Mouse (Mus musculus) cortical plate, adult 2 months (tissue): Measurements from ENCODE around the gene Ncapd3. TPM values are rescaled to one million over a fixed set of nuclear protein-coding genes. Genes with fewer than 3 reads are reported as not detected.
A peak's percentile ranks its signal among the peaks of the same experiment; 100 is the strongest.

Experiments used
- H3K27ac ChIP-seq: fragments of 200-500 bp; 2 replicates; pipeline ENCODE4 v1.5.1; 2012; ENCODE audit warnings: low read length, control low read depth, inconsistent platforms; ENCODE audit not compliant: insufficient read depth
- H3K4me1 ChIP-seq: fragments of 200-500 bp; 2 replicates; pipeline ENCODE4 v1.6.1; 2011; ENCODE audit warnings: low read length; ENCODE audit not compliant: control insufficient read depth, insufficient read depth
- H3K4me3 ChIP-seq: fragments of 200-500 bp; 2 replicates; pipeline ENCODE4 v1.5.1; 2011; ENCODE audit warnings: mild to moderate bottlenecking, low read length, control low read depth; ENCODE audit not compliant: insufficient read depth
- CTCF ChIP-seq: fragments of 200-500 bp; IDR thresholded peaks from 2 replicates; pipeline ENCODE4 v1.5.1; 2011; ENCODE audit warnings: mild to moderate bottlenecking, control low read depth, low read length; ENCODE audit not compliant: insufficient read depth; ENCODE audit errors: extremely low read depth
- POLR2A ChIP-seq: fragments of 200-500 bp; IDR thresholded peaks from 2 replicates; pipeline ENCODE4 v1.6.1; 2011; ENCODE audit warnings: mild to moderate bottlenecking, low read length, control low read depth; ENCODE audit not compliant: insufficient read depth; ENCODE audit errors: extremely low read depth
- polyA plus RNA-seq: library from polyadenylated mRNA; depleted of rRNA; stranded (reverse); fragments of >200 nt; gene quantifications from 2 replicates; pipeline ENCODE4 v1.2.3, GENCODE M21; 2012

The Ncapd3 gene
- polyA plus RNA-seq, 1 experiment: 35.2 TPM

DNA sequence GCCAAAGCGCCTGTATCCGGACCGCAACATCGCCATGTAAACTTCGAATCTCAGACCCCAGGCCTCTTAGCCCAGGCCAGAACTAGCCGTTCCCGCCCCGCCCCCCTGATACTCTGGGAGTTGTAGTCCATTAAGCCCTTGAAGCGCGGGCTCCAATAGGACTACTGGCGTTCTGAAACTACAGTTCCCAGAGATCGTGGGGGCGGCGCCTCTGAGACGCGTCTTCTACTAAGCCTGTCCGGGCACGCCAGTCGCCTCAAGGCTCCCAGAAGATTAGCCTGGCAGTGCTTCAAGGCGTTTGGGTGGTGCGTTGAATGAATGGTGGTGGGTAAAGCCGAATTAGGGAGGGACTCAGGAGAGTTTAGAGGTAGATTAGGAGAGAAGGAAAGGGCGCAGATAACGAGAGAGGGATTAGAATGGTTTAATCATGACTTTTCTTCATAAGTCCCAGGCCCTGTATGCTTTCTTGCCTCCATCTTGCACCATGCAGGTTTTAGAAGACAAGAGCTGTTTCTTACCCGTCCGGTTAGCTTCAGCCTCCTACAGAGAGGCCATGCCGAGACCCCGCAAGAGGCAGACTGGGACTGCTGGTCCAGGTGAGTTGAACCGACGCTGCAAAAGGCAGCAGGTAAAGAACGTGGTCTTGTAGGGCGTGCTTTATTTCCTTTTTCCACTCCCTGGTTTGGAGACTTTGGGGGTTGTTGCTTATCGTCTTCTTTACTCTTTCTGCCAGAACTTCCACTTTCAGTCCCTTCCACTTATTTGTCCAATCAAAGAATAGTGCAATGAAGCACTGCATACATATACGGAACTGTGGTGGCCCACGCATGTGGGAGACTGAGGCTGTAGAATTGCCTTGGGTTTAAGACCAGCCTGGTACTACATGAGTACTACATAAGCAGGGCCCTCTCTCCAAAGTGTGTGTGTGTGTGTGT lies 30.2 kb upstream of the Ncapd3 start, which contains the start of the genes Acad8 and Thyn1:
Gene Acad8, minus strand, starts transcription at position 106 of the 935 bp plus-strand sequence.
Gene Thyn1, plus strand, starts transcription at position 250 of the 935 bp plus-strand sequence.
- peaks cover 3% of the 10 kb centered on the region; the same call in 1 of the 2 replicates for H3K4me1 ChIP-seq
- peak within 1 kb of the TSS; percentile 75 for H3K4me3 ChIP-seq

DNA sequence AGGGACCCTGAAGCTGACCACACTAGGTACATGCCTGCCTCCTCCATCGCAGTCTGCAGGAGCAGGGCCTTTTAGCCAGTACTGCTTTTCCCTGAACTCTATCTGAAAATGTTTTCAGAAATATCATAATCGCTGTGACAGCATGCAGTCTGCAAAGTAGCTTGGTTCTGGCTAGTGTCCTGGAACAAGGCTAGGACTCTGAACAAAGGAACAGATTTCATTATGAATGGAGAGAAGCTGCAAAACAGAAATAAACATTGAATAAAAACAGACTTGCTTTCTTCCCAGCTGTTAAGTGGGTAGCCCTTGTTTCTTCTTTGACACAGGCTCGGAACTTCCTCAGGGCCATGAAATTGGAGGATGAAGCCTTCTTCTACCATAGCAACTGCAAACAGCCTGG lies 24.7 kb upstream of the Ncapd3 start:
- no peak overlapping the region for H3K4me3 ChIP-seq
- H3K4me1 ChIP-seq: peaks cover 1% of the 10 kb centered on the region; the same call in 1 of the 2 replicates
- H3K27ac ChIP-seq: peak overlapping the region; percentile 63; the same call in 1 of the 2 replicates
- TF ChIP-seq CTCF: no peak
- TF ChIP-seq POLR2A: no peak

More for the DNA sequence above, 30.2 kb upstream of the Ncapd3 start, which contains the start of the genes Acad8 and Thyn1:
- H3K27ac ChIP-seq: no peak within 1 kb of the TSS
- peak; percentile 80 for TF ChIP-seq POLR2A
- TF ChIP-seq CTCF: no peak

DNA sequence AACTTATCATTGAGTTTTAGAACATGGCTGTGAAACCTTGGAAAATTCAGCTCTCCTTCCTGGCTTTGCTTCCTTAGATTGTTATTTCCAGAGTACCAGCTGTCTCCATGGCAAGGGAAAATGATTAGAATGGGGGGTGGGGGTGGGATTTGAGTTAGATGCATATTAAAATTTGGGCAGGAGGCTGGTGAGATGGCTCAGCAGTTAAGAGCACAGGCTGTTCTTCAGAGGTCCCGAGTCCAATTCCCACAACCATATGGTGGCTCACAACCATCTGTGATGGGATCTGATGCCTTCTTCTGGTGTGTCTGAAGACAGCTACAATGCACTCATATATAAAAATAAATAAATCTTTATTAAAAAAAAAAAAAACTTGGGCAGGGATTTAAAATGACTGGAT lies 24.0 kb upstream of the Ncapd3 start:
- Histone ChIP-seq H3K27ac (peak overlapping the region; percentile 60; the same call in 1 of the 2 replicates), H3K4me1 (peaks cover 1% of the 10 kb centered on the region; the same call in 1 of the 2 replicates), H3K4me3 (no peak overlapping the region)
- TF ChIP-seq POLR2A (no peak), CTCF (no peak)

DNA sequence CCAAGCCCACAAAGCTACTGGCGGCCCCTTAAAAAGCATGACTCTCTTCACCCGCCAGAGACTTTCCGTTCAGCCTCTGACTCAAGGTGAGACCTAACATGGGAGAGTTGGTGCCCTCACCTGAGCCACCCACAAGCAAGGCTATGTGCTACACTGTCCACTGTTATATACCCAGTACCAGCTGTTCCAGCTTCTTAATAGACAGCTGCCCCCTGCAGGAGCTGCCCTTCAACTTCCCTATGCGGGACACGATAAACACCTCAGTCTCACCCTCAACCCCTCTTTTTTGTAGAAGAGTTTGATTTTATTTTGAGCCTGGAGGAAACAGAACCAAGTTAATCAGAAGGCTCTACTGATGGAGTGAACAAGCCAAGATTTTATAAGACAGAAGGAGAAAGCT lies 23.1 kb upstream of the Ncapd3 start:
- H3K27ac ChIP-seq: no peak overlapping the region
- TF ChIP-seq CTCF: no peak
- TF ChIP-seq POLR2A: no peak
- H3K4me1 ChIP-seq: peaks cover 1% of the 10 kb centered on the region; the same call in 1 of the 2 replicates
- no peak overlapping the region for H3K4me3 ChIP-seq

DNA sequence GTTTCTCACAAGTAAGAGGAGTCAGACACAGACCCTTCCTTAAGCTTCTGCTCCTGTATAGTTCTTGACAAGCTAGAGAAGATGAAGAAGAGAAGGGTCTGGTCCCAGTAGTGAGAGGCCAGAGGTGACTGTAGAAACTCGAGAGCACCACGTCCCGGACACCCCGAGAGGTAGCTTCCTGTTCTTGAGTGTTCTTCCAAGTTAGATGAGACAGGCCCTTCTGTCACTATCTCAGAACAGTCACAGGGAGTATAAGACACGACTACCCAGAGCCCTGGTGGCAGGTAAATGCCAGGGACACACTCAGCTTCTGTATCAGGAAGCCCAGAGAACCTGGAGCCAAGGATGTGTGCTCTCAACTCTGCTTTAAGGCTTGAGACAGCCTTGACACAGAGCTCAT lies 20.7 kb upstream of the Ncapd3 start:
- TF ChIP-seq CTCF: no peak
- TF ChIP-seq POLR2A: no peak
- H3K4me3 ChIP-seq: no peak overlapping the region
- H3K4me1 ChIP-seq: peaks cover 1% of the 10 kb centered on the region; the same call in 1 of the 2 replicates
- H3K27ac ChIP-seq: no peak overlapping the region

DNA sequence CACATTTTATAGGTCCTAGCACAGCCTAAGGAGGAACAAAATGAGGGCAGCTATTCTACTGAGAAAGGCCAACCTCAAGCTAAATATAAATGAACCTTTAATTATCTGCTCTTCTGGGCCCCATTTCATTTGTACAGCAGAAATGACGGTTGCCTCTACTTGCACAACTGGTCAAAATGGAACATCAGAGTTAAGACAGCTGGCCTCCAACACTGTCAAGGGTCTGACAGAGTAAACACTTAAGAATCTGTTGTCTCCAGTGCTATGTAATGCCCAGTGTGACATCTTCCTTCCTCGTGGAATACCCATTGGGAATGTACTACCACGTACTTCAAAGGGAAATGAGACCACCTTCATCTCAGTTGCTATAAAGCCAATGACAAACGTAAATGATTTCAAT lies 18.4 kb upstream of the Ncapd3 start:
- H3K4me1 ChIP-seq: no peaks in the 10 kb centered on the region
- no peak overlapping the region for H3K4me3 ChIP-seq
- no peak for TF ChIP-seq CTCF
- no peak for TF ChIP-seq POLR2A
- H3K27ac ChIP-seq: no peak overlapping the region

DNA sequence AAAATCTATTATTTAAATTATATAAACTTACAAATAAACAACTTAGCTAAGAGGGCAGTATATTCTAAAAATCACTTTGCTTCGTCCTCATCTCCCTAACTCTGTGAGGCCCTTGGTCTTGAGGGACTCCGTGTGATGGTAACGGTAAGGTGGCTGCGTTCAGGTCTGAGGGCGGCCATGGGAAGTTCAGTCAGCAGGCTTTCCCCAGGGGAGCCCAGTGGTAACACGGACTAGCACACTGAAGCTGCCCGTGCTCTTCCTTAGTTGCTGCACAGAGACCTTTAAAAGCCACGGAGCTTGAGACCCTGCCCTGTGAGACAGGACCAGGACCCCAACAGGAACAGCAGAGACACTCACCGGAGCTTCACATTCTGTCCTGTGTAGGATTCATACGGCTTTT lies 11.0 kb upstream of the Ncapd3 start:
- no peak overlapping the region for H3K4me3 ChIP-seq
- TF ChIP-seq CTCF (no peak), POLR2A (no peak)
- no peak overlapping the region for H3K27ac ChIP-seq
- H3K4me1 ChIP-seq: peaks cover 2% of the 10 kb centered on the region; the same call in 1 of the 2 replicates

DNA sequence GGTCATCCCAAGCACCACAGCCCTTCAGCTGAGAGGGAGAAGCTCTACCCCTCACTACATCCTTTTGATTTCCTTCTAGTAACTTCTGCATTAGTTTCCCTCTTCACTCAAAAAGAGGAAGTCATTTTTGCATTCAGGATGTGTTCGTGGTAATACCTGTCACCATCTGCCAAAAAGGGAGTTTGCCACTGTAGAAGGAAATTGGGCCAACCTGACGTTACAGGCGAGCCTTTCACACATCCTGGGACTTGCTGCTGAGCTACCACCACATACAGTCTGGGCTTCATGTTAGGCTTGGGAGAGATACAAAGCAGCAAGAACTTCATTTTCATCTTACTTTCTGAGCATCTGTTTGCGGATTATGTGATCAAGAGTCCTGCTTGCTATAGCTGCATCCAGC lies 6.3 kb upstream of the Ncapd3 start:
- H3K4me1 ChIP-seq: peaks cover 8% of the 10 kb centered on the region; the same call in 1 of the 2 replicates
- no peak overlapping the region for H3K27ac ChIP-seq
- H3K4me3 ChIP-seq: no peak overlapping the region
- TF ChIP-seq CTCF: no peak
- no peak for TF ChIP-seq POLR2A

DNA sequence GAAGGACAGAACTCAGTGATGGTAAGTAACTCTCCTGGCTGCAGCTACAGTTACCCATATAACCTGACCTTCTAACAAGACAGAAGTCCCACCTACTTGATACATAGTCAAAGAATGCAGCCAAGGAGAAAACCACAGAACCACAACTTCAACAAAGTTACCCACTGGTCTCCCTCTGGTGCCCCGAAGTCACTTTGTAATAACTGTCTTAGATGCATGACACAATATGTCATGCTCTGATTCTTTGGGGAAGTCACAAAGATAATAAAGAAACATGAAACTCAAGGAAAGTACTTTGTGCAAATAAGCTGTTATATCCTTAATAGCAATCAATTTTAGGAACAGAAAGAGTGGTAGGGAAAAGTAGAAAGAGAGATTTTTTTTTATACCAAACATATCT lies 3.3 kb upstream of the Ncapd3 start:
- no peak for TF ChIP-seq CTCF
- TF ChIP-seq POLR2A: no peak
- Histone ChIP-seq H3K4me1 (peaks cover 8% of the 10 kb centered on the region; the same call in 1 of the 2 replicates), H3K27ac (no peak overlapping the region), H3K4me3 (no peak overlapping the region)
